Mouse (Mus musculus) WW6 (cell line): ENCODE measurements around the gene Mphosph9.

ENCODE experiments used
- DNase-seq: peaks from one replicate; pipeline ENCODE4 v3.0.0-alpha.2; 2013; ENCODE audit warnings: low read depth, low spot score

Mphosph9 gene

GRCm38 (mm10) chr5:124267652-124268051, 60.1 kb downstream of the Mphosph9 start:
- DNase-seq, result no peak

GRCm38 (mm10) chr5:124266821-124267220, 61.0 kb downstream of the Mphosph9 start:
- DNase-seq, result no peak

- no peak for DNase-seq
These were observed 64.5 kb downstream of the Mphosph9 start for GRCm38 (mm10) chr5:124263246-124263645.

DNA sequence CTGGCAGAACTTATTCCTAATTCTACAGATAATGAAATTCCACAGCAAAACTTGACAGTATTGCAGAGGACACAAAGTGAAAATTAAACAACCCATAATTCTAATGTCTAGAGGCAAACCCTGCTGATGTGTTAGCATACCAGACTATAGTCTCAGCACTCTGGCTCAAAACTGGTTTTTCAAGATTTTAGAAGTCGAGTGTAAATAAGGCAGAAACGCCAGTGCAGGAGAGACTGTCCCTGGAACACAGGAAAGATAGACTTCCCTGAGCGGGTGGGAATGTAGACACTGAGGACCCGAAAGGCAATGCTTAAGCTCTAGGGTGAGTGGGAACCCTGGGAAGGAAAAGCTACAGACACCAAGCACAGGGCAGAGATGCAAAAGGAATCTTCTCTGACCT, 65.7 kb downstream of the Mphosph9 start:
- no peak for DNase-seq

- no peak for DNase-seq
These were observed 68.6 kb downstream of the Mphosph9 start for GRCm38 (mm10) chr5:124259133-124259532.

- DNase-seq, result no peak
These were observed 69.7 kb downstream of the Mphosph9 start for GRCm38 (mm10) chr5:124258026-124258425.

GRCm38 (mm10) chr5:124255141-124255540, 72.6 kb downstream of the Mphosph9 start:
- no peak for DNase-seq

DNA sequence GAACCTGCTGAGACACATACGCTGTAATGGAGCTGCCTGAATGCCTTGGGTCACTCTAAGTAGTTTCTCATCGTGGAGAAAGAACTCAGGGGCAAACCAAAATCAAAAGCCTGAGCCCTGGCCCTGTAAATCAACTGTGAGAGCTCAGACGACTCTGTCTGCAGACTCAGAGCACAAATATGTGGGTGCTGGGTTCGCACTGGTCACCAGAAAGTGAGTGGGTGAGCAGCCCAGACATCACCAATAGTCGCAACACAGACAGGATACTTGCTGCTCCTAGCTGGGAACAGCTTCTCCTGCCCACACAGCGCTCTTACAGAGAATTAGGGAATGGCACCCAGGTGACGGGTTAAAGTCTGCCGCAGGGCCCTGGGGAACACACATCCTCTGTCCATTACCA, 74.2 kb downstream of the Mphosph9 start:
- no peak for DNase-seq

GRCm38 (mm10) chr5:124252580-124253320, 75.0 kb downstream of the Mphosph9 start:
- no peak for DNase-seq

DNA sequence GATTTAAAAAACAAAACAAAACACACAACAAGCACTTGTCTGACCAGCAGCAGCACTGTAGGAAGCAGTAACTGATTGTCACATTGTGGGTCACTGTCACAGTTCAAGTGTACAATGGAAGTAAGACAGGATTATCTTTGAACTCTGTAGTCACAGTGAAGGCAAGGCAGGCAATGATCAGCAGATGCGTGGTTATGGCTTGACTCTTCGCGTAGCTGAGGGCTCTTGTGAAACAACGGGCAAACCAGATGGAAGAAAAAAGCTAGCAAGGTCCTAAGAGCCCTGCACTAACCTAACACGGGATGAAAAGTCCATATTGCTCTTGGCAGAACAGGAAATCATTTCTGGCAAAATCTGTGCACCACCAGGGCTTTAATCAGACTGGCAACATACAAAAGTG, 76.7 kb downstream of the Mphosph9 start:
- DNase-seq, result no peak

- no peak for DNase-seq
These were observed 77.9 kb downstream of the Mphosph9 start, which contains the start of gene Pitpnm2 for GRCm38 (mm10) chr5:124249614-124250591. TSS of gene Pitpnm2 (minus strand) at chr5:124249760.

DNA sequence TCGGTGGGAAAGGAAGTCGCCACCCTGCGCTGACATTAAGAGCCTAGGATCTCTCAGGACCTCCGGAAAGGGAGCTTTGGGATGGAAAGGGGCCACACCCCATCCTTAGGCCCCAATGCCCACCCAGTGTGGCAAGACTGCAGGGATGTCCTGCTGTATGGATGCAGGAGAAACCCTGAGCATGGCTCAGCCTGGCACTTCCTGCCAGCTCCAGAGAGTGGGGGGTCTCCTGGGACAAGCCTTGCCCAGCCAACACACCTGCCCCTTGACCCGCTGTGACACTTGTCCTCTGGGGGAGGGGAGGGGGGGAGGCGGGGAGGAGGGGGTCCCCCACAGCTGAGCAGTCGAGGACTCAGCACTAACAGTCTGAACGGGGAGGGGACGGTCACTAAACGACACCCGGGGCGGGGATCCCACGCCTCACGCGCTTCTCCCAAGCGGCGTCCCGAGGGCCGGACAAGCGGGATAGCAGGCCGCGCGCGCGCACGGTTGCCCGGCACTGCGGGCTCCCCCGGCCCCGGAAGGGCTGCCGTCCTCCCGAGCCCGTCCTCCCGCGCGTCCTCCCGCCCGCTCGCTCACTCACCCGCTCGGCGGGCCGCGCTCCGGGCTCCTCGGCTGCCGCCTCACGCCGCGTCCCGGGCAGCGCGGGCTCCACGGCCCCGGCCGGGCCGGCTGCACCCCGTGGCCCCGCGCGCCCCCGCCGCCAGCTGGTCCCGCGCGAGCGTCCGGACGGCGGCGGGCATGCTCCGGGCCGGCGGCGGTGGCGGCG, 78.7 kb downstream of the Mphosph9 start:
- DNase-seq, result no peak

DNA sequence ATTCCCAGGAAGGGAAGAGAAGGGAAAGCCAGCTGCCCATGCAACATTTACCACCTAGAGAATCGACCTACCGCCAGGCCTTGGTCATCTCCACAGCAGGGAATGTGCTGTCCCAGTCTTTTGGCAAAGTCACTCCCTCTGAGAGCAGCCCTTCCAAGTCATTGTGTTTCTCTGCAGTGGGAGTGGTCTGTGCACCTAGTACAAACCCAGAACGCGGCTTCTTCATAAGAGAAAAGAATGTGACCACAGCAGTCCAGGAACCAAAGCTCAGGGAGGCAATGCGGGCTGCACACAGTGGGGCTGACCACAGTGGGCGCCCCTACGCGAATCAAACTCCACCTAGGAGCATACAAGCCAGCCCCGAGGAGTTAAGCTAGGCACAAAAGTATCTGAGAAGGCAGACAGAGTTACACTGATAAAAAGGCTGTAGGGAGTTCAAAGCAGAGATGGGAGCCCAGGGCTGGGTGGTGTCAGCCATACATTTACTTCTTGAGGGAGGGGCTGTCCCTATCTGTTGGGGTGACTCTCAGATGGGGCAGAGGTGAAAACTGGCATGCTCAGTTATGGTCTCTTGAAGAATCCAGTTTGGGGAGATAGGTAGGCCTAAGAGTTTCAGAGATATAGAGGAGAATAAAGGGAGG, 79.7 kb downstream of the Mphosph9 start:
- DNase-seq, result no peak

DNA sequence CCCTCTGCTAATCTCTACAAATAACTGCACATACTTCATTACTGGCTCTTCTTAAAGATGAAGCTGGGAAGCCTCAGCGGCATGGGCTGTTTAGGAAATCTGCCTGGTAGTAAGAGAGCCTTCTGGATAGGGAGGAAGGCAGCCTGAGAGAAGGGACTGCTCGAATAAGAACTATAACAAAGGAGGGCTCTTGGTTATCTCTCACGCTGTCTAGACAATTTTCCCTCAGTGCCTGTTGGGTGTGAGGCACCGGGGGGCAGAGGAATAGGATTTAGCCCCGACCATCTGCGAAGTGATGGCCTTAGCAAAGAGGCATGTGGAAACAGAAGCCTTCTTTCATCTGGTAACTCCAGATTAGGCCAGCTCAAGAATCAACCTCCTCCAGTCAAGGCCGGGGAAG, 80.5 kb downstream of the Mphosph9 start:
- DNase-seq, result no peak

DNA sequence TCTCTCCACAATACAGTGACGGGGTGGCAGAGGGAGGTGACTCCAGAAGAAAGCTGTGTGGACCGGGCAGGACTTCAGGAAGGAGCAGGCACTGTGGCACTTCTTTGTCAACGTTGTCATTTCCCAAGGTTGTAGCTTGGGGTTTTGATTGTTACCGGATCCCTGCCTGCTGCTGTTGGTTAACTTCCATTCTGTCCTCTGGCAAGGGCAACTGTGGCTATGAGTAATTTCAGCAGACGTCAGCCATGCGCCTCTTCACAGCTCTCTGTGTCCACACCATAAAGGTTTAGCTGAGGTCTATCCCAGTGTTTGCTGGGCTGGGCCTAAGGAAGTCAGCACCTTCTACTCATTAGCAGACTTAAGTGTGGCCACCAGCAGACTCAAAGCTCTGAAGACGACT, 82.9 kb downstream of the Mphosph9 start:
- no peak for DNase-seq

- DNase-seq, result no peak
These were observed 83.3 kb downstream of the Mphosph9 start for GRCm38 (mm10) chr5:124244449-124244848.

DNA sequence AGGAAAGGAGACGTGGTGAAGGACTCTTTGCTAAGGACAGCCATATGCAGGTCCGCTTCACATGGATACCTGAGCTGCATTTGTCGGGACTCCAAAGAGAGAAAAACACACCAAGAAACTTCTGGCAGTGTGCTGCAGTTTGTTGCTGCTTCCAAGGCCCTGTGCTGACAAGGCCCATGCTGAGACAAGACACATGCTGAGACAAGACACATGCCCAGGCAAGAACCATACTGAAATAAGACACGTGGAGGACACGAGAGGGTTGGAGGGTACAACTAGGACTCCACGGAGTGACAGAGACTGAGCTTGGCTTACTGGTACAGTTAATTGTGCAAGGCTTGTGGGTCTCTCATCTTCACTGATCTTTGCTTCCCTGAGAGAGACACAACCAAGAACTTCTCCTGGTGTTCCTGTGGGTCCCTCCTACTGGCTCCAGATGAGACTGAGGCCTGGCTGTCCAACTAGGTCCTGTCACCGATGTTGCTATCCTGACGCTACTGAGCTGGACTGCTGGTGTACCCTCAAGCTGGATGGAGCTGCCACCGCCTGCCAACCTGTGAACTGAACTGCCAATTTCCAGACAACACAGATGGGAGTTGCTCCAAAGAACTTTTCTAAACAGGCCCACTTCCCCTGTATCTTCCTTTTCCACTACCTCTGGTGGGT, 84.4 kb downstream of the Mphosph9 start:
- DNase-seq, result no peak

GRCm38 (mm10) chr5:124241686-124242444, 85.9 kb downstream of the Mphosph9 start:
- no peak for DNase-seq

DNA sequence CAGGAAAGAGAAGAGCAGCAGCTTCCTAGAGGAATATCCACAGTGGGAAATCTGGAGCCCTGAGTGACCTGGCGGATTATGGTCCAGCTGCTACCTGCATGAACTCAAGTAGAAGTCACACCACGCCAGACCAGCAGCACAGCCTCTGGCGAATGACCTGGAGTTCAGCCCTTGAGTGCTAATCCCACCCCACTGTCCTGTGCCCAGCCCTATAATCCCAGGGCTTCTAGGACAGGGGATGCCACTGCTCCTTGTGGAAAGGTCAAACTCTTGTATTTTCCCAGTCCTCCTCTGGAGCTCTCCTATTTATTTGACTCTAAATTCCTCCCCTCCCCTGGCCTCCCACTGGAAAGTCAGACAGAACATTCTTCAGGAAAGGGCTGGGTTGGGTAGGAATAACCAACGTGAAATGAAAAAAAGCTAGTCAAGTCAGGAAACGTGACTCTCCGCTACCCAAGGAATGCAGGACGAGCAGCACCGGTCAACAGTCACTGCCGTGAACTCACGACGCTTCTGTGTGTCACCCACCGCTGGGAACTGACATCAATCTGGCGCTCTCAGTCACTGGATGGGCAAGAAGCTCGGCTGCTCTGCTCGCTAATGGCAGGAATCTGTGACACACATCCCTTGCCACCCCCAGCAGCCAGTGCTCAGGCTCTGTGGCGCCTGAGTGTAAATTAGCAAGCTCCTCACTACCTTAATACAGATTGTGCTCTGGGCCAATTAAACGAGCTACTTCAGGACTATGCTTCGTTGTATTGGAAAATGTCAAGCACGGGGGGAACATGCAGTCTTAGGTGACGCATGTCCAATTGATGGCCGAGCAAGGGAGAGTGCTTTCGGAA, 86.7 kb downstream of the Mphosph9 start:
- DNase-seq, result no peak
